8 mouse cellular contexts compared by ENCODE assay signal in the genomic region with DNA sequence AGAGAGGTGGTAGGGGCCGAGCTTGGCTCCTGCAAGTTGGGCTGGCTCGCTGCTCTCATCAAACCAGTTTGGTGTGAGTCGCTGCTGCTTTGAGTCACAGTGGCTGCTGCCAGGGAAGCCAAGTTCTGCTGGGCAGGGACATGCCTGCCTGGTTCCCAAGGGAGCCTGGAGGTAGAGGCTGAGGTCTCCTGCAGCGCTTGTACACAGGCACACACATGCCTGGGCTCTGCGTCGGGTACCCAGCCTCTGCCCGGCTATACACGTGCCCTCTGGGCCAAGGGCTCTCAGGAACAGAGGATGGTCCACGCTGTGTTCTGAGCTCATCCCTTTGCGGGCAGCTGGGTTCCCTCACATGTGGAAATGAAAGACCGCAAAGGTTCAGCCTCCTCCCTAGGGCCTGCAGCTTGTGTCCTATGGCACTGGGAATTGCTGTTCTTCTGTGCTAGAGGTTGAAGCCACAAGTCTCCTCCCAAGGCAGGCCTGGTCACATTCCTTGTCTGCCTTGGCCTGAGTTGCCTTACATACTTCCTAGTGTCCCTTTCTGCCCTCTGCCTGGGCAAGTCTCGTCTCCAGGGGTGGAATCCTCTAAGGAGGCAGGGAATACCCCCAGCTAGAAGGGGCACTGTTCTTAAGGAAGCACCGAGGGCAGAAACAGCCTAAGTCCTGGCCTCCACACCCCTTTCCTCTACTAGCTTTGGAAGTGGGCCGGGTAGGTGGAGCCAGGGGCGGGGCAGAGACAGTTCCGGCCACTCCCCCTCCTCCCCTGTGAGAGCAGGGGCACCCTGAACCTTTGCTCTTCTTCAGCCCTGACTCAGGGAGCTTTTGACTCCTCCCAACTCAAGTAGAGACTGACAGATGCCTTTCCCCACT. TPM values are rescaled to one million over a fixed set of nuclear protein-coding genes. Genes with fewer than 3 reads are reported as not detected.
DNase-seq lines count a peak whose midpoint lies in the region; ATAC-seq and TF ChIP-seq lines count a peak whose summit lies in the region.

No protein-coding gene starts in this region.

- no peaks in the 10 kb centered on the region for H3K36me3 ChIP-seq in MEL (ENCODE audit: control insufficient read depth in 1 of 2, insufficient read depth in 2 of 2, low read length in 2 of 2)
- H3K36me3 ChIP-seq in embryonic facial prominence, embryonic 11.5 days (replicated peaks; ENCODE audit: control insufficient read depth, insufficient read depth, low read depth, low read length) = no peaks in the 10 kb centered on the region
- H3K36me3 ChIP-seq in hindbrain, embryonic 15.5 days = no peaks in the 10 kb centered on the region
- H3K36me3 ChIP-seq in liver, embryonic 12.5 days = no peaks in the 10 kb centered on the region

- TF ChIP-seq RAD21 in MEL (IDR thresholded peaks at IDR 0.05; ENCODE audit: low read depth, low read length) = no peak

- TF ChIP-seq EP300 in MEL (IDR thresholded peaks at IDR 0.05; ENCODE audit: low read depth in 1 of 2, low read length in 2 of 2) = no peak

- no peaks in the 10 kb centered on the region for H3K4me1 ChIP-seq in MEL (ENCODE audit: control insufficient read depth in 1 of 2, insufficient read depth in 2 of 2, low read length in 2 of 2)
- H3K4me1 ChIP-seq in embryonic facial prominence, embryonic 11.5 days (ENCODE audit: control insufficient read depth, insufficient read depth, low read length) = peaks cover 11% of the 10 kb centered on the region
- H3K4me1 ChIP-seq in hindbrain, embryonic 15.5 days (replicated peaks) = peaks cover 17% of the 10 kb centered on the region
- peaks cover 29% of the 10 kb centered on the region for H3K4me1 ChIP-seq in liver, embryonic 12.5 days

- no peak for ATAC-seq in embryonic facial prominence, embryonic 11.5 days (replicated peaks; ENCODE audit: insufficient number of reproducible peaks, low FRiP score, low TSS enrichment, low read depth)
- ATAC-seq in hindbrain, embryonic 15.5 days (ENCODE audit: low FRiP score, low read depth) = peak; percentile 32; the same call in 1 of the 2 replicates
- peak; percentile 48; the same call in 1 of the 2 replicates for ATAC-seq in liver, embryonic 12.5 days

- TF ChIP-seq POLR2A in MEL (IDR thresholded peaks at IDR 0.05; ENCODE audit: control insufficient read depth in 1 of 2, insufficient read depth in 1 of 2, low read depth in 1 of 2, low read length in 2 of 2, poor library complexity in 1 of 2) = no peak

- peaks cover 0 to 2% of the 10 kb centered on the region in 2 experiments; a peak in 3 of 4 replicates for H3K27me3 ChIP-seq in MEL (ENCODE audit: control insufficient read depth in 1 of 2, insufficient read depth in 2 of 2, low read length in 2 of 2)
- peaks cover 39% of the 10 kb centered on the region for H3K27me3 ChIP-seq in embryonic facial prominence, embryonic 11.5 days (ENCODE audit: control insufficient read depth, insufficient read depth, low read length)
- H3K27me3 ChIP-seq in hindbrain, embryonic 15.5 days = peaks cover 54% of the 10 kb centered on the region
- H3K27me3 ChIP-seq in liver, embryonic 12.5 days (replicated peaks) = peaks cover 85% of the 10 kb centered on the region

- H3K79me2 ChIP-seq in MEL (ENCODE audit: control insufficient read depth, insufficient read depth, low read length, poor library complexity) = no peaks in the 10 kb centered on the region

- WGBS in embryonic facial prominence, embryonic 11.5 days = 38% methylated on average over 16 of the region's 16 CpGs
- WGBS in hindbrain, embryonic 15.5 days = 35% methylated on average over 16 of the region's 16 CpGs
- WGBS in liver, embryonic 12.5 days (ENCODE audit: insufficient replicate concordance) = 39% methylated on average over 16 of the region's 16 CpGs

- no peak overlapping the region; the same call in none of the 2 replicates for H3K4me2 ChIP-seq in embryonic facial prominence, embryonic 11.5 days (ENCODE audit: low read depth, low read length)
- H3K4me2 ChIP-seq in hindbrain, embryonic 15.5 days = no peak overlapping the region
- peak overlapping the region; percentile 39 for H3K4me2 ChIP-seq in liver, embryonic 12.5 days

- H3K27ac ChIP-seq in MEL (ENCODE audit: control insufficient read depth, low read depth, low read length) = no peak overlapping the region
- no peak overlapping the region for H3K27ac ChIP-seq in embryonic facial prominence, embryonic 11.5 days (replicated peaks; ENCODE audit: low read depth, low read length)
- no peak overlapping the region for H3K27ac ChIP-seq in hindbrain, embryonic 15.5 days (replicated peaks)
- no peak overlapping the region for H3K27ac ChIP-seq in liver, embryonic 12.5 days

- no peaks in the 10 kb centered on the region for H3K9me3 ChIP-seq in MEL (replicated peaks; ENCODE audit: insufficient read depth, low read length)
- H3K9me3 ChIP-seq in embryonic facial prominence, embryonic 11.5 days (replicated peaks; ENCODE audit: control insufficient read depth, low read length) = no peaks in the 10 kb centered on the region
- no peaks in the 10 kb centered on the region for H3K9me3 ChIP-seq in hindbrain, embryonic 15.5 days
- no peaks in the 10 kb centered on the region for H3K9me3 ChIP-seq in liver, embryonic 12.5 days (replicated peaks)

- no peak for TF ChIP-seq CTCF in MEL (IDR thresholded peaks at IDR 0.05 in 2 of 3, conservative IDR thresholded peaks at IDR 0.05 in 1 of 3; ENCODE audit: control insufficient read depth in 1 of 3, insufficient read depth in 1 of 3, low read depth in 2 of 3, low read length in 3 of 3, poor library complexity in 1 of 3, severe bottlenecking in 1 of 3)

- H3K4me3 ChIP-seq in MEL (ENCODE audit: control insufficient read depth in 1 of 2, insufficient read depth in 1 of 2, low read depth in 2 of 2, low read length in 2 of 2) = no peak overlapping the region
- H3K4me3 ChIP-seq in embryonic facial prominence, embryonic 11.5 days (ENCODE audit: low read depth, low read length) = no peak overlapping the region
- no peak overlapping the region for H3K4me3 ChIP-seq in hindbrain, embryonic 15.5 days
- H3K4me3 ChIP-seq in liver, embryonic 12.5 days = no peak overlapping the region

- DNase-seq in 3134 (ENCODE audit: extremely low read depth, insufficient read length, low spot score) = peak; percentile 96
- peak; percentile 80 for DNase-seq in MEL (ENCODE audit: low read depth, low spot score)
- peak; percentile 42 for DNase-seq in embryonic facial prominence, embryonic 11.5 days (ENCODE audit: low spot score)
- peak; percentile 79 for DNase-seq in retina, postnatal 1 day
- DNase-seq in layer of hippocampus, adult 9-10 months (ENCODE audit: low spot score) = no peak
- DNase-seq in layer of hippocampus, postnatal 14 days (ENCODE audit: low spot score in 2 of 2) = no peak

- H3K9ac ChIP-seq in MEL (ENCODE audit: control insufficient read depth, low read depth, low read length, poor library complexity, severe bottlenecking) = peak overlapping the region; percentile 38; the same call in 1 of the 2 replicates
- no peak overlapping the region for H3K9ac ChIP-seq in embryonic facial prominence, embryonic 11.5 days (replicated peaks; ENCODE audit: low read length)
- no peak overlapping the region for H3K9ac ChIP-seq in hindbrain, embryonic 15.5 days
- no peak overlapping the region for H3K9ac ChIP-seq in liver, embryonic 12.5 days

TF ChIP-seq in MEL, 35 proteins besides CTCF, POLR2A, EP300 and RAD21:
- TF ChIP-seq ZMIZ1 (IDR thresholded peaks at IDR 0.05; ENCODE audit: low read depth, low read length) = no peak
- TF ChIP-seq ELF1 (IDR thresholded peaks at IDR 0.05; ENCODE audit: low read depth, low read length) = peak; percentile 25; the same call in 1 of the 2 replicates
TF ChIP-seq in MEL: peak in this region for 1.

RNA-seq across cellular contexts. Expression of a gene that starts 2.8 kb away (rescaled TPM):
- not detected in 2 replicates for total RNA-seq in MEL (2012; rRNA removed)
- under 1 TPM in 1 of 2 experiments, not detected in 1; 0.13 TPM for polyA plus RNA-seq in MEL (2012; ENCODE audit: insufficient read depth in 1 of 2, insufficient read length in 2 of 2, low read depth in 1 of 2, low replicate concordance in 2 of 2, missing spikeins in 1 of 2)
- polyA plus RNA-seq in embryonic facial prominence, embryonic 11.5 days (2014; fragmentation: Nextera tagmentation; extraction: Ambion mirVana) = 0.08 and 0.20 TPM in 2 replicates
- 0.16 and 0.29 TPM in 2 replicates for polyA plus RNA-seq in hindbrain, embryonic 15.5 days (2015; fragmentation: Nextera tagmentation; extraction: Ambion mirVana)
- polyA plus RNA-seq in liver, embryonic 12.5 days (2016; fragmentation: Nextera tagmentation; extraction: Ambion mirVana) = 0.37 and 0.39 TPM in 2 replicates
- not detected for total RNA-seq in layer of hippocampus, postnatal 14 days (2021)

RNA-seq across cellular contexts. Expression of a gene that starts 28.7 kb away (rescaled TPM):
- 16.6 and 22.0 TPM in 2 replicates for total RNA-seq in MEL (2012; rRNA removed)
- polyA plus RNA-seq in MEL (2012; ENCODE audit: insufficient read depth in 1 of 2, insufficient read length in 2 of 2, low read depth in 1 of 2, low replicate concordance in 2 of 2, missing spikeins in 1 of 2) = 10 to 100 TPM in 1 of 2 experiments, not detected in 1; 43.4 TPM
- polyA plus RNA-seq in embryonic facial prominence, embryonic 11.5 days (2014; fragmentation: Nextera tagmentation; extraction: Ambion mirVana) = 36.6 and 39.5 TPM in 2 replicates
- 14.8 and 16.6 TPM in 2 replicates for polyA plus RNA-seq in hindbrain, embryonic 15.5 days (2015; fragmentation: Nextera tagmentation; extraction: Ambion mirVana)
- 23.0 and 23.4 TPM in 2 replicates for polyA plus RNA-seq in liver, embryonic 12.5 days (2016; fragmentation: Nextera tagmentation; extraction: Ambion mirVana)
- total RNA-seq in layer of hippocampus, postnatal 14 days (2021) = 10 to 100 TPM; 12.8 to 15.2 TPM

RNA-seq across cellular contexts. Expression of a gene that starts 57.4 kb away (rescaled TPM):
- 0.07 TPM in 1 of 2 replicates, not detected in the other for total RNA-seq in MEL (2012; rRNA removed)
- polyA plus RNA-seq in MEL (2012; ENCODE audit: insufficient read depth in 1 of 2, insufficient read length in 2 of 2, low read depth in 1 of 2, low replicate concordance in 2 of 2, missing spikeins in 1 of 2) = under 1 TPM in 1 of 2 experiments, not detected in 1; 0.50 TPM
- 0.88 and 1.1 TPM in 2 replicates for polyA plus RNA-seq in embryonic facial prominence, embryonic 11.5 days (2014; fragmentation: Nextera tagmentation; extraction: Ambion mirVana)
- polyA plus RNA-seq in hindbrain, embryonic 15.5 days (2015; fragmentation: Nextera tagmentation; extraction: Ambion mirVana) = 0.41 and 0.66 TPM in 2 replicates
- polyA plus RNA-seq in liver, embryonic 12.5 days (2016; fragmentation: Nextera tagmentation; extraction: Ambion mirVana) = 0.23 and 0.50 TPM in 2 replicates
- total RNA-seq in layer of hippocampus, postnatal 14 days (2021) = 1 to 10 TPM; 2.8 to 4.1 TPM

Comparison
In these comparisons a context has a peak if more than half of its experiments do, and no peak if none do; other contexts are left out.
1. DNase-seq: peak in 3134 (single experiment), MEL (single experiment), embryonic facial prominence, embryonic 11.5 days (single experiment) and retina, postnatal 1 day (single experiment); none in layer of hippocampus, adult 9-10 months (single experiment) and layer of hippocampus, postnatal 14 days (0 of 2).